Mouse (Mus musculus) cerebellum, postnatal 36 days (tissue): ENCODE results near the gene Tnip1.

Experiments used
- DNase-seq, 2 experiments: peaks; one replicate each; pipeline ENCODE4 v3.0.0; 2021 to 2022; ENCODE audit warnings: mixed read lengths in 2 of 2

Gene Tnip1

GRCm38 (mm10) chr11:54962810-54963209 lies at the start of gene Tnip1:
TSS of gene Tnip1 (minus strand) at chr11:54962917.
- DNase-seq, result no peak

GRCm38 (mm10) chr11:55011440-55011839 lies 48.7 kb upstream of the Tnip1 start:
- DNase-seq, result no peak

- DNase-seq, result no peak
Observed at GRCm38 (mm10) chr11:55008230-55008629, 45.5 kb upstream of the Tnip1 start.

- no peak for DNase-seq
Observed at GRCm38 (mm10) chr11:55005684-55006083, 43.0 kb upstream of the Tnip1 start.

- no peak for DNase-seq
Observed at GRCm38 (mm10) chr11:55004970-55005502, 42.3 kb upstream of the Tnip1 start.

GRCm38 (mm10) chr11:54998708-54999107 lies 36.0 kb upstream of the Tnip1 start:
- no peak for DNase-seq

- peak; percentile 63 to 66 for DNase-seq
Observed at GRCm38 (mm10) chr11:54998284-54998683, 35.6 kb upstream of the Tnip1 start.

GRCm38 (mm10) chr11:54996176-54996575 lies 33.5 kb upstream of the Tnip1 start:
- peak; percentile 46 to 56 for DNase-seq

GRCm38 (mm10) chr11:54989920-54990319 lies 27.2 kb upstream of the Tnip1 start:
- no peak for DNase-seq

- no peak for DNase-seq
Observed at GRCm38 (mm10) chr11:54988754-54989349, 26.1 kb upstream of the Tnip1 start.

GRCm38 (mm10) chr11:54987974-54988373 lies 25.3 kb upstream of the Tnip1 start:
- DNase-seq, result peak; percentile 22 to 27

- DNase-seq, result no peak
Observed at GRCm38 (mm10) chr11:54985086-54985485, 22.4 kb upstream of the Tnip1 start.

GRCm38 (mm10) chr11:54984581-54984980 lies 21.9 kb upstream of the Tnip1 start:
- no peak for DNase-seq

- DNase-seq, result peak; percentile 78 to 89
Observed at GRCm38 (mm10) chr11:54984085-54984484, 21.4 kb upstream of the Tnip1 start.

- no peak for DNase-seq
Observed at GRCm38 (mm10) chr11:54982520-54982919, 19.8 kb upstream of the Tnip1 start.

GRCm38 (mm10) chr11:54981630-54982029 lies 18.9 kb upstream of the Tnip1 start:
- no peak for DNase-seq

- no peak for DNase-seq
Observed at GRCm38 (mm10) chr11:54977385-54977937, 14.7 kb upstream of the Tnip1 start.

GRCm38 (mm10) chr11:54976351-54976750 lies 13.6 kb upstream of the Tnip1 start:
- no peak for DNase-seq

- no peak for DNase-seq
Observed at GRCm38 (mm10) chr11:54975756-54976155, 13.0 kb upstream of the Tnip1 start.

- no peak for DNase-seq
Observed at GRCm38 (mm10) chr11:54975340-54975739, 12.6 kb upstream of the Tnip1 start.

- no peak for DNase-seq
Observed at GRCm38 (mm10) chr11:54974639-54975038, 11.9 kb upstream of the Tnip1 start.

GRCm38 (mm10) chr11:54973481-54974212 lies 10.9 kb upstream of the Tnip1 start:
- no peak for DNase-seq

- no peak for DNase-seq
Observed at GRCm38 (mm10) chr11:54972789-54973188, 10.1 kb upstream of the Tnip1 start.
